Mouse (Mus musculus) lung, postnatal 36 days (tissue): ENCODE data around the gene Mgll.

ENCODE experiments used
- DNase-seq: peaks from one replicate; pipeline ENCODE4 v3.0.0; 2022; ENCODE audit warnings: mixed read lengths

Gene Mgll

DNA sequence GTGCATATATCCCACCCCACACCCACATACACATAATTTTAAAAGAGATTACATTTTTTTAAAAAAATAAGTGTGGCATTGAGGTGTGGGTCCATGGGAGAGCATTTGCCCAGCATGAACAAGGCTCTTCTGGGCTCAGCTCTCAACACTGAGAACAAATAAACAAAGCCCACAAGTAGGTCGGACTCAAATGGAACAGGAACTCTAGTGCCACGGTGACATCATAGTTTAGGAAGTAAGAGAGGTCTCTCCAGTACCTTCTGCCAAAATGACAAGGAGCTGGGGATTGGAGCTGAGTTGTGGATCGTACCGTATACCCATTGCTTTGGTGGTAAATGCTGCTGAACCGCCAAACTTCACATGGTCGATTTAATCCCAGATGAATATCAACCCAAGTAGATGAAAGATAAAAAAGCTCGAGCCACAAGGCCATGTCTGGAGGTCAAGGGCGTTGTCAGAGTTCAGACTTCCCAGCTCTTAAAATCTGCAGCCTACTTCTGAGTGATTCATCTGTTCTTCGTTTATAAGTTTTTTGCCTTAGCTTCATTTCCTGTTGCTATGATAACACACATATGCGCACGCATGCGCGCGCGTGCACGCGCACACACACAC lies 80.9 kb downstream of the Mgll start:
- DNase-seq = peak; percentile 78

DNA sequence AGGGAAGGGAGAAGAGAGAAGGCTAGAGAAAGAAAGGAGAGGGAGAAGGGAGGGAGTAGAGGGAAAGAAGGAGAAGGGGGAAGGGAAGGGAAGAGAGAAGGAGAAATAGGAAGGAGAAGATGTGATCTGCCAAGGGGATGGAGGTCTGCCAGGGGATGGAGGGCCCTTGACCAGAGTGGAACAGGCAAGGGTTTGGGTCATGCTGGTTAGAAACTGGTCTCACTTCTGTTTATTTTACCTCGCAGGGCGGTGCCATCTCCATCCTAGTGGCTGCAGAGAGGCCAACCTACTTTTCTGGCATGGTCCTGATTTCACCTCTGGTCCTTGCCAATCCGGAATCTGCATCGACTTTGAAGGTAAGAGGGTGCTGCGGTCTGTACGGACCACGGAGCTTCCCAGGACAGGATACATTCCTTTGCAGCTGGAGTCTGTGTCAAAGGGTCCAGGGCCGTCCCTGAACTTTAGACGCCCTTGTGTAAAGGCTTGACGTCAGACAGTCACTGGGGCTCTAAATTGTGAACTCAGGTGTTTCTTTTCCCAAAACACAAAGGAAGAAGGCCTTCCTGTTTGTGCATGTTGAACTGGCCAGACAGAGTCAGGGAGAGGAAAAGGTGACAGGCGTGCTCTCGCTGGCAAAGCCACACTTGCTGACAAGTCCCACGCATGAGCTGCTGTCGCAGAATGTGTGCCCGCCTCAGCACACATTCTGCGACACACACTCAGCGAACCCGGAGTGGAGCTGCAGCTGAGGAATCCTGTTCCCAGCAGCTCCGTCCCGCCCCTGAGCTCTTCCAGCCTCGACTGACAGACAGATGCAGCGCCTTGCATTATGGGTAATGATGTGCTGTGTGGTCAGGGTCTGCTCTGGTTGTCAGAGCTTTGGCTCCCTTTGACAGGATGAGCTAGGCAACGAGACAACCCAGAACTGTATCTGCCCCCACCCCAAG lies 85.2 kb downstream of the Mgll start:
- DNase-seq = peak; percentile 70

DNA sequence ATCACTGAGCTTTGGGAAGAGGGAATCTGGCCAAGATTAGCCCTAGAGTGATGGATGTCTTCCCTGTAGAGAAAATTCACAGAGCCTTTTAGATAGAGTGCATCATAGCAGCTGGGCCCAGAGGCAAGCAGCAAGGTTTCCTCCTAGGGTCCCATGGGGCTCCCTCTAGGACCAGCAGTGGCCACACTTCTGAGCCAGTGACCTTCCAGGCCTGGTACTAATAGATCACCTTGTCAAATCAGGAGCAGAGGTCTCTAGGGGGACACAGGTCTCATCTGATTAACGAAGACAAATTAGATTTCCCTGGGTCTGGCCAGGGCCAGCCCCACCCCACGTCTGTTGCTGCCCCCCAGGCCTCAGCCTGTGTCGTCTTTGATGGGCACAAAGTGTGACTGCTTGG lies 86.1 kb downstream of the Mgll start:
- DNase-seq = no peak

DNA sequence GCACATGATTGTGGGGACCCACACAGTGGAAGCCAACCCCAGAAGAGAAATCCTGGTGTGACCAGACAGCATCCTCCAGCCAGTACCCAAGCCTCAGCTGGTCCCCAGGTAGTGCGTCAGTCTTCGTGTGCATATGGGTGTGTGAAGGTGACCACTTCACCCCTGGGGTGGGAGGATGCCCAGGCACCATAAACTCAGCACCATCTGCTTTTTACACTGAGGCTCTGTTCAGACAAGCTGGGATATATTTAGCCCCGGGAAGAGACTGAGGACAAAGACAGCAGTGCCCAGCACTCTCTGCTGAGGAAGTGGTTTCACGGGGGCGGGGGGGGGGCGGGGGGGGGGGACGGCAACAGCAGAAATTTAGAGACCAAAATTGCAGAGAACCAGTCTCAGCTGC lies 87.2 kb downstream of the Mgll start:
- DNase-seq = no peak

DNA sequence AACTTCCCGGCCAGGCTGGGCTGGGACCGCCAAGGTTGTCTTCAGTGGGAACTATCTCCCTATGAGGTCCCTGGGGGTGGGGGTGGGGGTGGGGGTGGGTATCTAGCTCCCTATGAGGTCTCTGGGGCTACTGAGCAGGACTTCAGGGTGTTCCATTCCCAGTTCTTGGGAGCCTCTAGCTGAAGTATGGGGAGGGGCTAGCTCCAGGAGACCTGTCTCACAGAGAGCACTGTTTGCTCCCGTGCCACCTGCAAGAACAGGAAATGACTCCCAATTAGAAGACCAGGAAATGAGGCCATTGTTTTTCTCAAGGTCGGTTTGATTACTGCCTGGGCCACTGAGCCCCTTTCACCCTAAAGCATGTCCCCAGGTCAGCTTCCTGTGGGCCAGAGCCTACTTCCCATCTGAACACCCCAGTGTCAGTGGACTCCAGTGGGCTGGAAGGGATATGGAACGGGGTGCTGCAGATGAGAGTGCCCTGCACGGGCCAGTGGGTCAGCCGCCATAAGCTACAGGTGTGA lies 87.7 kb downstream of the Mgll start:
- DNase-seq = no peak

DNA sequence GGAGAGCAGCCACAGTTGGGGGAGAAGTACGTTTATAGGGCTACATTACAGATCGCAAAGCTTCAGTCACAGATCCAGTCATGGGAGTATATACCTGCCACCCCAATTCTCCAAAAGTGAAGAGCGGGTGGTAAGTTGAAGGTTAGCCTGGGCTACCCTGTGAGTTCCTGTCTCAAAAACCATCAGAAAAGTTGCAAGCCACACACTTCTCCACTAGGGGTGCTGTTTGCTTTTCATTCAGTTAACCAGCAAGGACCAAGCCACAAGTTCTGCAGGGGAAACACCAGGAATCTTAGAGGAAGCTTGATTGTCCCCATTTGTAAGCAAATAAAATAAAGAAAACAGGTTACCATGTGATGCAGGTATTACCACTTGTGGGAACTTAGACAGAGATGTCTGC lies 88.7 kb downstream of the Mgll start:
- DNase-seq = peak; percentile 85

DNA sequence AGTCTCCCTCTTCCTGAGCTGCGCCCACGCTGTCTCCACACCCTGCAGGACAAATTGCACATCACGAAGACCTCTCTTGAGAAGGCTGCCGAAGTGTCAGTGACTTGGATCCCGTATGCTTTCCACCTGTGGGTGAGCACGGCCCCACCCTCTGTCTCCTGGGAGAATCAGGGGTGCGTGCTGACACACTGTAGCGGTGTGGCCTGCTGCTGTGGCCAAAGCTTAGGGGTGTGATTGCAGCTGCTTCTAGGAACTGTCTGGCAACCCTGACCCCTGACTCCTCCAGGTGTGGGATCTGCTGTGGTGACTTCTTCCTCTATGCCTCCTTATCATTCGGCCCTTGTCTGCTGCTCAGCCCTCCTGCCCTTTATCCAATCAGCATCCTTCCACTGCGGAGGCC lies 89.6 kb downstream of the Mgll start:
- no peak for DNase-seq

DNA sequence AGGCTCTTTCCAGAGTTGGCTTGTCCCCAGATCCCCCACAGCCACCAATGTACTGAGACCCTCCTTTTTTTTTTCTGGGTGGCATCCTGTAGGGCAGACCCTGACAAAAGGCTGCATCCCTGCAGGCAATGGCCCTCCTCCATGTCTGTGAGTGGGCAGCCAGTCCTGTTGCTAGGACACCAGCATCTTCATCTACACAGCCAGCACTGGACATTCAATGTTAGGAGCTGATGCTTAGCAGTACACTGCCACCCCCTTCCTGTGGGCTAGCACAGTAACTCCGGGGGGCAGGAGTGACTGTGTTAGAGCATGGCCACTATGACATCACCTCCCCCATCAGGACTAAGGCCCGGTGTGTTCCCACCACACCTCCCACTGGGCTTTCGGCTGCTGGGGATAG lies 90.8 kb downstream of the Mgll start:
- no peak for DNase-seq

DNA sequence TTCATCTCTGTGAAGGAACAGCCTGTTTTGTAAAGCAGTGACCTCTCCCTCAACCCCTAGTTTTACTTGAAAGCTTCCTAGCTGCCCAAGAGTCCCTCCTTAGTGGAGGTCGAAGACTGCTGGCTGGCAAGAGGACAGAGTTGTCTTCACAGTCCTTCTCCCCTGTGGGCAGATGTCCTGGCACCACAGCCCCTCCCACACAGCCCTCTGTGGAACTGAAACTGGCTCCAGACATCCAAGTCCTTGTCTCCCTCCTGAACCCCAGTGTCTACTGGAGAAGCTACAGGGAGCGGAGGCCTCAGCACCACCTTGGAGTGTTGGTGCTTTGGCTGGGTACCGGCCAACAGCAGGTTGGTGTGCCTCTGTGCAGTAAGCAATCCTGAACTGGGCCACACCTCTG lies 91.3 kb downstream of the Mgll start:
- DNase-seq = no peak

DNA sequence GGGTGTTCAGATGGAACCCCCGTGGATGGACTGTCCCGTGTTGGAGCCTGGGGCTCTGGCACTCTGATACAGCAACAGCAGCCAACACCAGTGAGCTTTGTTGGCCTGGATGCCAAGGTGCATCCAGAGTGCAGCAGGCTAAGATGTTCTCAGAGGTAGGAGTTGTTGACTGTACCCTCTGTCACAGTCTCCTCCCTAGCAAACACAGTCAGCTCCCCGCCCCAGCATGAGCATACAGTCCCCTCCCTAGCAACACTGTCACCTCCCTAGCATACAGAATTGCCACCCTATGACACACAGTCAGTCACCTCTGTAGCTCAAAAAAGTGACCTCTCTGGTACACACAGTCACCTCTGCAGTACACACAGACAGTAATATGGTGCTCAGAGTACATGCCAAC lies 92.7 kb downstream of the Mgll start:
- DNase-seq = no peak

DNA sequence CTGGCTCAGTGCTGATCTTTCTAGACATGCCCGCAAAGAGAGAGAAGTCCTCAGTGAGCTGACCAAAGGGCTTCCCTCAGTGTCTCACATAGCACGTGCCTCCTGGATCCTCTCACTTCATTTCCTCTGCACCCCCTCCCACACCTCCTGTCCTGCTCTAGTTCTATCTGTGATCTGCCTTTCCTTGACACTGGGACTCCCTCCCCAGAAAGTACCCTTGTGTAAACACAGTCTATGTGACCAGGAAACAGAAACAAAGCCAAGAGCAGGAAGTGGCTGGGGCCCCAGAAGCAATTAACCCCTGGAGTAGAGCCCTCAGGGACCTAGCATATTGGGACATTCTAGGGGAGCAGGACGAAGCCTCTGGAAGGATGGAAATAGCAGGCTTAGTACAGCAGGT lies 96.6 kb downstream of the Mgll start:
- peak; percentile 46 for DNase-seq

DNA sequence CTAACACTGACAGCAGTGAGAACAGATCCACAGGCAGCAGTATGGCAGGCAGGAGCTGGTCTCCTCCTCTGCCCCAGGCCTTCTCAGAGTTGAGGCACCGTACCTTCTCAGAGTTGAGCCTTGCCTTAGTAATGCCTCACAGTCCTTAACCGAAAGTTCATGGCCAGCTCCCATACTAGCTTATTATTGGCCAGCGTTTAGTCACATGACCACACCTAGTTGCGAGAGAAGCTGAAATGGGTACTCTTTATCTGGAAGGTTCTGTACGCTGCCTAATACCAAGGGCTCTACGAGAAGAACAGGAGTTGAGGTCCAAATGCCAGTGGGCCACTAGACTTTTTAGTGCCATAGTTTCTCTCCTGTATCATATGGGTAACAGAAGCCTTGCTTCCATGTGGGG lies 97.1 kb downstream of the Mgll start:
- DNase-seq = no peak

DNA sequence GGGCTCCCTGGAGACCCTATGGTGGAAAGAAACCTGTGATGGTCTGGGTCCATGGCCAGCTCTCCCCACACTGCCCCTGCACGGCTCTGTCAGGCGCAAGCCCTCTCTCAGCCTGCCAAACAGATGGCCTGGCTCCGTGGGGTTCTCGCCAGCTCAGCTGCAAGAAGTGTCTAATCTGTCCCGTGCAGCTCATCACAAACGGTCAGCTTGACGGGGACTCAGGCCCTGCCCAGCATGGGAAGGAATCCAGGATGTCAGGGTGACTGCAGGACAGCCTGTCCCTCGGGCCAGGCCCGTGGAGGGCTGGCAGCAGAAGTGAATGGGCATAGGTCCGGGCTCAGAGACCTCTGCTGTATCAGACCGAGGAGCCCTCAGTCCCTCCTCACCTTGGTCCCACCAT lies 97.7 kb downstream of the Mgll start:
- peak; percentile 75 for DNase-seq

DNA sequence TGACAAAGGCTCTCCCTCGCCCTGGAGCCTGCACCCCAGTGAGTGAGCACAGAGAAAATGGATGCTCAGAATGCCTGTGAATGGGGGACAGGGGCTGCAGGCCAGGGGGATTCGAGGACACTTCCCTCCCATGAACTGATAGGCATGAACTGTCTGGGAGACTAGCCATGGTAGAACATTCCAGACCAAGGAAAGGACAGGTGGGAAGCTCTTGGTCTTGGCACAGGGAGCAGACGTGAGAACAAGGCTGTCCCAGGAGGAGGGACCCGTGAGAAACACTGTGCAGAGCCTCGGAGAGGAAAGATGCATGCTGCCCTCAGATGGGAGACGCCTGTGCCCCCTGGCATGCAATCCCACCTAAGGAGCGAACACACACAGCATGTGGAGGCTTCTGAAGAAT lies 100.0 kb downstream of the Mgll start:
- no peak for DNase-seq

DNA sequence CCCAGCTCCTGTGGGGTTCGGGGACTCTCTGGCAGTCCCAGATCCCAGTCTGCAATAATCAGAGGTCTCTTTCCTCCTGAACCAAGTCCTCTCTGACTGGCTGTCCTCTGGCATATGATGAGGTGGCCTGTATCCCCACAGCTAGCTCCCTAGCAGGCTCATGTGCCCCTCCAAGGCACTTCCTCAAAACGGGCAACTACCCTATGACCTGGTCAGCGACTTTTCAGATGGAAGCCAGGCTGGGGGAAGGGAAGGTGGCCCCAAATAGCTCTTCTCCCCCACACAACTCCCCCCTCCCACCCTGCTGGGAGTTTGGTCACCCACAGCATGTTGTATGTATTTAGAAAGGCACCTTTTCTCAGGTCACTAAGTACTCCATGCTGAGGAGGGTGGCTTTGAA lies 101.9 kb downstream of the Mgll start:
- DNase-seq = no peak

DNA sequence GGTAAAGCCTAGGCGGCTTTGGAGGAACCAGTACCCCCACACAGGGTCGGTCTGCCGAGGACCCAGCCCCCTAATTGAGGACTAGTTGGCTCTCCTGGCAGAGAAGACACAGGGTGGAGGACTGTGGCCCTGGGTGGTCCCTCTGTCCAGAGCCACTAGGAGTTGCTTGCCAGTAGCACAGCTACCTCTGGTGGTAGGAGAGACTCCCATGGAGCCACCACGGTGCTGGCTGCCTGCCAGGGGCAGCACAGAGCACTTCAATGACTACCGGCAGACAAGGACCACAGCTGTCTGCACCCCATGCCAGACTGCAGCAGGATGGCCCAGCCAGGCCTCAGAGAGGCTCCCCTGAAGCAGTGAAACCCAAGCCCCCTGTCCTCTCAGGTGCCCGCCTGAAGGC lies 102.3 kb downstream of the Mgll start:
- peak; percentile 72 for DNase-seq

DNA sequence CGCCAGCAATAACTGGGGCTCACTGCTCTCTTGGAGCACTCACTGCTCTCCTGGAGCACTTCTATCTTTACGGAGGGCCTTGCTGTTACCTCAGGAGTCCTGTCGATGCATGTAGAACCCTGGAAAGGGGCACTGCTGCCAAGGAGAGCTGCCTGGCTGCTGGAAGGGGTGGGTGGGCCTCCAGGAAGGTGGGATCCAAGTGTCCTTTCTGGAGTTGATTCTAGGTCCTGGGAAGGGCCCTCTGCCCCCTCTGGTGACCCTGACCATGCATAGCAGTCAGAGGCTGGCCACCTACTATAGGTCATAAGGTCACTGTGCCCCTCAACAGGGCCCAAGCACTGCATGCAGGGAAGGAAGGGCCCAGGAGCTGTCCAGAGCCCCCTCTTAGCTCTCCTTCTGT lies 102.8 kb downstream of the Mgll start:
- DNase-seq = no peak

DNA sequence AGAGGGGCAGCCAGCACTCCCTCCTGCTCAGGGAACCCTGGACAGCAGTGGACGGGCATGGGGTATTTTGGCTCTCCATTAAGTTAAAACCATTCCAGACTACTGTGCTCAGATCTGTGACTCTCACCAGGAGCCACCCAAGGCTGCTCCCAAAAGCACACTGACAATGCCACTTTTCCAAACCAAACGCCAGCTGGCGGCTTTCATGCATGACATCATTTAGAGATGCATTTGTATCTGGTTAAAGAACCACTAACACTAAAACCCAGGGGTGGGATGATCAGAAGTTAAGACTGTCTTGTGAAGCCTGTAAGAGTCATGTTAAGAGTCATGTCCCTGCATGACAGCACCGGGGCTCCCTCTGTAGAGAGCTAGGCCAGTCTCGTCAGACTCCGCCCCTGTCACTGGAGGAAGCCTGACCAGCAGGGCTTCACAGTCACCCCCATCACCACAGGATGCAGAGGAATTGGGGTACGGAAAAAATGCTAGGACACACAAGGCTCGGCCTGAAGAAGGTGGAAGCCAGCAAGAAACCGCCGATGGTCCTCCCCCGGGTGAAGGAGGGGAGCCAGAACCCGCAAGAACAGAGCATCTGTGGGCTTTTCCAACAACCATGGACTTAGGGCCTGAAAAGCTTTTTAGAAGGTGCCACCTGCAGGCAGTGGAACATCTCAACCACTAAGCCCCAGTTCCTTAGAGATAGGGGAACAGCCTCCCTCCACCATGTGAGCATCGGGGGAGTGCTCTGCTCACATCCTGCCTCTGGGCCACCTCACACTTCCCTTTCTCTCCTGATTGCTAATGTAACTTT lies 103.4 kb downstream of the Mgll start:
- peak; percentile 41 for DNase-seq

DNA sequence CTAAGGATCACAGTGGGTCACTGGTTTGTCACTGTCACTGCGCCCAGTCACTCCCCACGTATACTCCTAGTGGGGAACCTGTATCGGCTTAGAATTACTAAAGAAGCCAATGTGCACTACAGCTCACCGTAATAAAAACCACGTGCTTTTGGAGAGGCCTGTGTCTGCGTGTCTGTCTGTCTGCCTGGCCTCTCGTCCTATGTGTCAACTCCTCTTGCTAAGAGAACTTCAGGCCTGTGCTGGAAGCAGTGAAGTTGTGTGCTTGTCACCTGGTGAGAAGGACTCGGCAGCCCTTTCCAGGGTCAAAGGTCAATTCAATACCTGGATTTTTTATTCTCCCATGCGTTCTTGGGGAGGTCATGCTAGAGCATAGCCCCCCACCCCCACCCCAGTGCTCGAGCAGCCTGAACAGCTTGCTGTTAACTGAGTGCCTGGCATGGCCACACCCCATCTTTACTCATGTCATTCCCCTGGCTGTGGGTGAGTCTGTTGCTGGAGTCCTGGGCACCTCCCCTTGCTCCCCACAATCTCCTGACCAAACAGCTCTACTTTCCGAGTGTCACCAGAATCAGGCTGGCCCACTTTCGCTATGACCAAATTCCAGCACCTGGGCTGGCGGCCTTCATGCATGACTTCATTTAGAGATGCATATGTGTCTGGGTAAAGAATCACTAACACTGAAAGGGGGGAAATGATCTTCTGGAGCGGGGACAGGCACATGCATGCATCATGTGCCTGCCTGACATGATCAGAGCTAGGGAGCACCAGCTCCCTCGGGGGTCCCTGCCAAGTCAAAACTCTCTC lies 104.2 kb downstream of the Mgll start:
- no peak for DNase-seq

DNA sequence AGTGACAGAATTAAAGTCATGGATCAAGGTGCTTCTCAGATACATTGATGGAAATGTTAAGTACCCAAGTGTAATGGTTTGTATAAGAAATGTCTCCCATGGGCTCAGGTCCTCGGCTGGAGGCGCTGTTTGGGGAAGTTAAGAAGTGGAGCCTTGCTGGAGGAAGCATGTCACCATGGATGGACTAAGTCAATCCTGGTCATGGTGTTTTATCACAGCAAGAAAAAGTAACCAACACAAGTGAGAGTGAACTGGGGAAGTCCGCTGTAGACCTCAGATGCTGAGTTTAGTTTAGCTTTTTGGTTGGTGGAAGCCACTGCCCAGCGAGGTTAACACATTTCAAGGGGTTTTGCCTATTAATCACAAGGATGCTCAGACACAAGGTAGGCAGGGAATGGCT lies 105.4 kb downstream of the Mgll start:
- DNase-seq = no peak

DNA sequence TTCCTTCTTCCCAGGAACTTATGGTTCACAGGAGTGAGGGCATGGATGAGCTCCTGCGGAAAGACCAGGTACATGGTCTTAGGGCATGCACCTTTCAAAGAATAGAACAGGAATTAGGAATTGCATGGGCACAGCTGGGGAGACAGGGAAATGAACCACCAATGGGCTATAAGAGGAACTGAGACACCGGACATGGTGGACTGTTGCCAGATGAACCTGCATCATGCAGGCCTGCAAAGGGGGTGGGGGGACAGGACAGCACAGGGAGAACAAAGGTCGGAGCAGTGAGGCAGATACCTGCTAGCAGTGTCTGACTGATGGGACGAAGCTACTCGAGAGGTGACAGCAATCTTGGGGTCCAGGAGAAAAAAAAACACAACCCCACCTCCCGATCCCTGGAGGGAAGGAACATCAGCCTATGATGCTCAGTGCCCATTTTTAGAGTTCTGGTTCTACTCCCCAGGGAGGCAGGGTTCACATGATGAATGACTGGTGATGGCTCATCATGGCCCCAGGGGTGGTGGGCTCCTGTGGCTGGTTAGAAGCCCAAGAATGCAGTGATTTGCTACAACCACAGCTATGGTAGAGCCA lies 106.0 kb downstream of the Mgll start:
- no peak for DNase-seq

DNA sequence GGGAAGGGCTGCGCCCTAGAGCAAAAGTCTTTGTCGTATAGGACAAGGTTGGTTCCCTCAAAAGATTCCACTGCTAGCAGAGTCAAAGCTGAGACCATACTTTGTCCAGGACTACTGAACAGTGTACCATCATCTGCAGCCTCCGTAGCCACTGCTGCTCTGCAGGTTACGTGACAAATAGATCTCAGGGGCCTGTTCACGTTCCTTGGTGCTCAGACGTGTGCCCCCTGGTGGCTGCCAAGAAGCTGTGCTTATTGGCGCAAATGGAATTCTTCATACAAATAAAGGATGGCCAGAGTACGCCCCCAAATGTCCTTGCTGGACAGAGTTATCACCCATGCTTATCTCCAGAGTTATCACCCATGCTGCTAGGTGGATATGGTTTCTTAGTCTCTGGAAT lies 107.2 kb downstream of the Mgll start:
- DNase-seq = peak; percentile 65
